Mouse (Mus musculus): Measurements from ENCODE around the gene Adamtsl4. TPM values are rescaled to one million over a fixed set of nuclear protein-coding genes. Genes with fewer than 3 reads are reported as not detected.

Adamtsl4 gene
- polyA plus RNA-seq, 1 experiment from 2014 or later = 1.2 TPM

GRCm38 (mm10) chr3:95718153-95718552, 30.4 kb upstream of the Adamtsl4 start:
- Histone ChIP-seq H3K9me3 (replicated peaks) (no peaks in the 10 kb centered on the region), H3K36me3 (no peaks in the 10 kb centered on the region), H3K9ac (no peak overlapping the region), H3K27ac (no peak overlapping the region), H3K27me3 (no peaks in the 10 kb centered on the region), H3K4me3 (no peak overlapping the region), H3K4me1 (no peaks in the 10 kb centered on the region), H3K4me2 (replicated peaks) (no peak overlapping the region)
- no peak for ATAC-seq (ENCODE audit: low FRiP score)
- 93% methylated on average over 2 of the region's 2 CpGs for WGBS

GRCm38 (mm10) chr3:95716075-95716474, 28.4 kb upstream of the Adamtsl4 start:
- ATAC-seq (ENCODE audit: low FRiP score) = no peak
- no peaks in the 10 kb centered on the region for H3K36me3 ChIP-seq
- H3K4me3 ChIP-seq = no peak overlapping the region
- 81% methylated on average over 1 of the region's 1 CpGs for WGBS
- H3K4me2 ChIP-seq (replicated peaks) = no peak overlapping the region
- H3K9ac ChIP-seq = no peak overlapping the region
- no peaks in the 10 kb centered on the region; the same call in 1 of the 2 replicates for H3K9me3 ChIP-seq (replicated peaks)
- no peaks in the 10 kb centered on the region for H3K4me1 ChIP-seq
- H3K27me3 ChIP-seq = no peaks in the 10 kb centered on the region
- H3K27ac ChIP-seq = no peak overlapping the region

DNA sequence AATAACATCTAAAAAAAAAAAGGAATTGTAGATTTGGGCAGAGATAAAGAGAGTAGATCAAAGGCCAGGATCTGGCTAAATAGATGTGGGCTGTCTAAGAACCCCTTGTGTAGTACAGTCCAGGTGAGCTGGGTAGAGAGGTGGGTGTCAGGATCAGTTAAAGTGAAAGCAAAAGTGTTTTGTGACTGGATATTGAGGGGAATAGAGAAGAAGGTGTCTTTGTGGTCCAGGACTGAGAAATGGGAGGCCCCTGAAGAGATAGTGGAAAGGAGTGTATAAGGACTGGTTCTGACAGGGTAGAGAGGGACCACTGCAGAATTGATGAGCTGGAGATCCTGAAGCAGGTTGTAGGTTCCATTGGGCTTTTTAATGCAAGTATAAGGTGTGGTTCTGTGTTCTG, 22.2 kb upstream of the Adamtsl4 start:
- H3K27ac ChIP-seq = no peak overlapping the region
- no peak overlapping the region for H3K9ac ChIP-seq
- H3K4me1 ChIP-seq = no peaks in the 10 kb centered on the region
- no peak overlapping the region for H3K4me2 ChIP-seq (replicated peaks)
- H3K27me3 ChIP-seq = no peaks in the 10 kb centered on the region
- ATAC-seq (ENCODE audit: low FRiP score) = no peak
- H3K9me3 ChIP-seq (replicated peaks) = no peaks in the 10 kb centered on the region; the same call in 1 of the 2 replicates
- H3K4me3 ChIP-seq = no peak overlapping the region
- H3K36me3 ChIP-seq = no peaks in the 10 kb centered on the region

DNA sequence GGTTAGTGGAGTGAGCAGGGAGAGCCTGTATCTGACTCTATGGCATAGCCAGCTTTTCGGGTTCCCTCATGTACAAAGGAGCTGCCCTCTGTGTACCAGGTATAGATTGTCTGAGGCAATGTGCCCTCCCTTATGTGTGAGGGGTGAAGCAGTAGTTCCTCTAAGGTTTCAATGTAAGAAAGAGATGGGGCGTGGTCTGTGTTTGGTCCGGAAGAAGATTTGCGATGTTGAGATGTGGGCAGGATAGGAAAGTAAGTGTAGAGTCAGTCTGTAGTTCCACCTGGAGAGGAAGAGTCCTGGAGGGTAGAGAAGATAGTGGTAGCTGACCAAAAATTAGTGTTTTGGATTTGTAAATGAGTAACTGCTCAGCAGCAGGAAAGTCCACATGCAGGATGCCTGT, 21.3 kb upstream of the Adamtsl4 start:
- Histone ChIP-seq H3K27ac (no peak overlapping the region), H3K4me2 (replicated peaks) (no peak overlapping the region), H3K4me3 (no peak overlapping the region), H3K9ac (no peak overlapping the region), H3K4me1 (no peaks in the 10 kb centered on the region), H3K9me3 (replicated peaks) (no peaks in the 10 kb centered on the region; the same call in 1 of the 2 replicates), H3K27me3 (no peaks in the 10 kb centered on the region), H3K36me3 (no peaks in the 10 kb centered on the region)
- no peak for ATAC-seq (ENCODE audit: low FRiP score)
- WGBS = 91% methylated on average over 4 of the region's 4 CpGs

DNA sequence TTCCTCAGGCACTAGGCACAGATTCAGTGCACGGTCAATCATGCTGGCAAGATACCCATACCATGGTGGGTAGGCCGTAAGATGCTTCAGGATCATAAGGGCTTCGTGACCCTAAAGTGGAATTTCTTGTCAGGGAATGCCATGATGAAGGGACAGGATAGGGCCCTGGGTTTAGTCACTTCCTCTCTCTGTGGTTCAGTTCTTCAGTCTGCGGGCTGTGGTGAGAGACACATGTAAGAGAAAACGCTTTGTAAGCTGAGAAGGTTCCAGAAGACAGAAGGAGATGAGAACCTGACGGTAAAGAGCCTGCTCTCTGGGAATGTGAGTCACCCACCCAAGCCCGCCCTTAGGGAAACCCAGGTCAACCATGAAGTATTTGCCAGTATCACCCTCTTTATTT, 19.8 kb upstream of the Adamtsl4 start:
- Histone ChIP-seq H3K27ac (no peak overlapping the region), H3K36me3 (no peaks in the 10 kb centered on the region), H3K9ac (no peak overlapping the region), H3K4me2 (replicated peaks) (no peak overlapping the region), H3K27me3 (no peaks in the 10 kb centered on the region), H3K4me3 (no peak overlapping the region), H3K9me3 (replicated peaks) (no peaks in the 10 kb centered on the region), H3K4me1 (no peaks in the 10 kb centered on the region)
- WGBS = 86% methylated on average over 7 of the region's 7 CpGs
- no peak for ATAC-seq (ENCODE audit: low FRiP score)

DNA sequence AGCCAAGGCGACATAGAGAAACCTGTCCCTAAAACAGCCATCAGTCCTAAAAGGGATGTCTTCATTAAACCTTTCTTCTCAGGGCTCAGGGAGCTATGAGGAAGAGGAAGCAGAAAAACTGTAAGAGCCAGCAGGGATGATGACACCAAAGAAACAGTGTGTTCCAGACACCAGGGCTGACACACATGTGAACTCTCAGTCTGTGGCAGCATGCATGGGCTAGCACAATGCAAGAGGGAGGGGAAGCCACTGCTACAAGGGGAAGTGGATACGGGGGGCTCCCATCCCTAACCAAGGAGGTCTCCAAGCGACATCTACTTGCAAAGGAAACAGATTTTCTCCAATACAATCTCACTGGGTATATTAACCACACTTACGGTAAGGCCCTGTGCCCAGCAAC, 18.6 kb upstream of the Adamtsl4 start:
- Histone ChIP-seq H3K27ac (no peak overlapping the region), H3K4me2 (replicated peaks) (no peak overlapping the region), H3K4me1 (peaks cover 10% of the 10 kb centered on the region), H3K4me3 (no peak overlapping the region), H3K9me3 (replicated peaks) (no peaks in the 10 kb centered on the region), H3K9ac (no peak overlapping the region), H3K27me3 (no peaks in the 10 kb centered on the region), H3K36me3 (no peaks in the 10 kb centered on the region)
- WGBS = 89% methylated on average over 4 of the region's 4 CpGs
- no peak for ATAC-seq (ENCODE audit: low FRiP score)

- 92% methylated on average over 4 of the region's 4 CpGs for WGBS
Measured at GRCm38 (mm10) chr3:95704612-95705011, 16.9 kb upstream of the Adamtsl4 start.

GRCm38 (mm10) chr3:95703276-95703675, 15.6 kb upstream of the Adamtsl4 start:
- no peaks in the 10 kb centered on the region for H3K36me3 ChIP-seq
- no peak for ATAC-seq (ENCODE audit: low FRiP score)
- no peak overlapping the region for H3K4me2 ChIP-seq (replicated peaks)
- H3K27me3 ChIP-seq = no peaks in the 10 kb centered on the region
- H3K27ac ChIP-seq = no peak overlapping the region
- peaks cover 16% of the 10 kb centered on the region for H3K4me1 ChIP-seq
- no peak overlapping the region for H3K4me3 ChIP-seq
- H3K9ac ChIP-seq = no peak overlapping the region
- 100% methylated on average over 3 of the region's 3 CpGs for WGBS
- H3K9me3 ChIP-seq (replicated peaks) = no peaks in the 10 kb centered on the region

More at GRCm38 (mm10) chr3:95704612-95705011, 16.9 kb upstream of the Adamtsl4 start:
- no peak overlapping the region for H3K9ac ChIP-seq
- no peaks in the 10 kb centered on the region for H3K27me3 ChIP-seq
- H3K4me1 ChIP-seq = peaks cover 16% of the 10 kb centered on the region
- H3K36me3 ChIP-seq = no peaks in the 10 kb centered on the region
- H3K9me3 ChIP-seq (replicated peaks) = no peaks in the 10 kb centered on the region
- H3K4me2 ChIP-seq (replicated peaks) = no peak overlapping the region
- ATAC-seq (ENCODE audit: low FRiP score) = no peak
- H3K27ac ChIP-seq = no peak overlapping the region
- H3K4me3 ChIP-seq = no peak overlapping the region

DNA sequence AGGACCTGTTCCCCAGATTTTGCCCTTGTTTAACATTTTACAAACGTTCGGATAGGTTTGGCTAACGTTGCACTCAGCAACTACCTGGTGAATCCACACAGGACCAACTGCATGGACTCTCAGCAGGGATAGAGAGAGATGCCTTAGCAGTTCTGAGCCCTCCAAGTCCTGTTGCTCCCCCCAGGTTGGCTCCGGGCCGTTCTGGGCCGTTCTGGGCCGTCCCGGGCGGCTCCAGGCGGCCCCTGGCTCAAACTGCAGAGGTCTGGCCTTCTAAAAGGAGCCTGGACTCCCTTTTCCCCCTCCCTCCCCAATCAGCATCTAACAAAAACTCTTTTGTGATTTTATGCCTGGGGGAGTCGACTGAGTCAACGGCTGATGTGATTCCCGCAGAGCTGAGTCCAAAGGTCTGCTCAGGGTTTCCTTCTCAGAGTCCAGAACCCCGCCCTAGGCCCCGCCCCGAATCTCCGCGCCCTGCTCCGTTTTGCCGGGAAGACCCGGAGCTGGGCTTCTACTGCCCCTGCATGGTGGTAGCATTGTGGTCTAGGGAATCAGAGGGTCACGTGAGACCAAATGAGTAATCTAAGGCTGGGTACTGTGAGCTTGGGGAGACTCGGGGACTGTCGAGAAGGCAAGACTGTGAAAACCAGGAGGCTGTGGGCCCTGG, 14.3 kb upstream of the Adamtsl4 start:
- H3K36me3 ChIP-seq = no peaks in the 10 kb centered on the region
- peak overlapping the region; percentile 52 for H3K4me2 ChIP-seq (replicated peaks)
- peak overlapping the region; percentile 13; the same call in 1 of the 2 replicates for H3K4me3 ChIP-seq
- no peak overlapping the region; the same call in 1 of the 2 replicates for H3K27ac ChIP-seq
- no peaks in the 10 kb centered on the region for H3K27me3 ChIP-seq
- peaks cover 16% of the 10 kb centered on the region for H3K4me1 ChIP-seq
- no peaks in the 10 kb centered on the region for H3K9me3 ChIP-seq (replicated peaks)
- peak; percentile 85 for ATAC-seq (ENCODE audit: low FRiP score)
- peak overlapping the region; percentile 39; the same call in 1 of the 2 replicates for H3K9ac ChIP-seq
- 2% methylated on average over 24 of the region's 24 CpGs for WGBS

- no peaks in the 10 kb centered on the region for H3K36me3 ChIP-seq
- no peak overlapping the region for H3K27ac ChIP-seq
- H3K9me3 ChIP-seq (replicated peaks) = no peaks in the 10 kb centered on the region
- H3K27me3 ChIP-seq = no peaks in the 10 kb centered on the region
- no peak for ATAC-seq (ENCODE audit: low FRiP score)
- H3K4me3 ChIP-seq = no peak overlapping the region
- no peak overlapping the region for H3K4me2 ChIP-seq (replicated peaks)
- peaks cover 23% of the 10 kb centered on the region for H3K4me1 ChIP-seq
- 59% methylated on average over 2 of the region's 2 CpGs for WGBS
- H3K9ac ChIP-seq = no peak overlapping the region
Measured at GRCm38 (mm10) chr3:95701085-95701484, 13.4 kb upstream of the Adamtsl4 start.

DNA sequence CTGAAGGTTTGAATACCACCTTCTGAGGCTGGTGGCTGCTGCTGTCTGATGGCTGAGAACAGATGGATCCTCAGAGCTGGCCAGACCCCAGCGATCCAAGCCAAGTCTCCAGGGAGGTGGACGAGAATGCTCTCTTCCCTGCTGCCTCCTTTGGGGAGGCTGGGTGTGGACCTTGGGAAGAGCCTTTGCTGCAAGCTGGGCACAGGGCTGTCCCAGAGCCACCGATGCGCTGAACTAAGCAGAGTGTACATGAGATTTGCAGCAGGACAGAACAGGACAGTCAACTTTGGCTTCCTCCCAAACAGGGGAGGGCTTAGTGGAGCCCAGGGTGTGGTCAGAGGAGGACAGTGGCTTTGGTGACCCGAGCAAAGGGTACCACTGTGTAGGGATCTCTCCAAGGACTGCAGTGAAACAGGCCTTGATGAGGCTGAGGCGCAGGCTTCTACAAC, 12.5 kb upstream of the Adamtsl4 start:
- WGBS = 54% methylated on average over 6 of the region's 6 CpGs
- H3K4me3 ChIP-seq = no peak overlapping the region
- peaks cover 31% of the 10 kb centered on the region for H3K4me1 ChIP-seq
- no peak overlapping the region for H3K9ac ChIP-seq
- H3K4me2 ChIP-seq (replicated peaks) = no peak overlapping the region
- no peak for ATAC-seq (ENCODE audit: low FRiP score)
- no peaks in the 10 kb centered on the region for H3K27me3 ChIP-seq
- no peaks in the 10 kb centered on the region for H3K36me3 ChIP-seq
- no peaks in the 10 kb centered on the region for H3K9me3 ChIP-seq (replicated peaks)
- H3K27ac ChIP-seq = no peak overlapping the region

DNA sequence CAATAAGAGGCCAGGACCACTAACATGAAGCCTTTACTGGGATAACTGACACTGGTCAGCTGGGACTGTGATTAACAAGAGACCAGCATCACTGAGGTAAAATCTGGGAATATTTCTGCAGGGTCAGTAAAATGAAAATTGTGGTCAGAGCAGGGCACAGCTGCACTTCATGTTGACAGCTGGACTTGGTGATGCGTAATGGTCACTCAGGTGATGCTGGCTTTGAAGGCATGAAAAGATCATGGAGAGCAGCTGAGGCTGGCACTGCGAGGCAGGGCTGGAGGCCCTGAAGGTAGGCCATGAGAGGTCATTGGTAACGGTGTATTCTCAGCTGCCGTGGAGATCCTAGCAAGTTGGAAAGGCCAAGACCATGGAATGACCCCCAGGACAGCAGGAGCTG, 10.6 kb upstream of the Adamtsl4 start:
- H3K4me1 ChIP-seq = peaks cover 31% of the 10 kb centered on the region
- H3K9me3 ChIP-seq (replicated peaks) = no peaks in the 10 kb centered on the region
- H3K27me3 ChIP-seq = no peaks in the 10 kb centered on the region
- no peak overlapping the region for H3K4me3 ChIP-seq
- ATAC-seq (ENCODE audit: low FRiP score) = no peak
- no peak overlapping the region for H3K4me2 ChIP-seq (replicated peaks)
- 89% methylated on average over 4 of the region's 4 CpGs for WGBS
- H3K36me3 ChIP-seq = no peaks in the 10 kb centered on the region
- no peak overlapping the region for H3K27ac ChIP-seq
- H3K9ac ChIP-seq = no peak overlapping the region

GRCm38 (mm10) chr3:95696360-95696759, 8.6 kb upstream of the Adamtsl4 start:
- Histone ChIP-seq H3K4me3 (no peak overlapping the region), H3K4me2 (replicated peaks) (no peak overlapping the region), H3K4me1 (peaks cover 22% of the 10 kb centered on the region), H3K27ac (0 out of 2 replicates have a peak overlapping the region, but pooled peaks have one; percentile 25), H3K36me3 (no peaks in the 10 kb centered on the region), H3K9me3 (replicated peaks) (no peaks in the 10 kb centered on the region), H3K27me3 (no peaks in the 10 kb centered on the region), H3K9ac (no peak overlapping the region)
- no peak for ATAC-seq (ENCODE audit: low FRiP score)
- WGBS = 20% methylated on average over 7 of the region's 7 CpGs
